Mouse (Mus musculus): ENCODE results near the gene Zfp335. TPM values are rescaled to one million over a fixed set of nuclear protein-coding genes. Genes with fewer than 3 reads are reported as not detected.

Zfp335 gene
- total and polyA plus RNA-seq, 3 experiments: 5.2 to 16.5 (median 12.0) TPM

- DNase-seq (ENCODE audit: extremely low read depth): no peak
- H3K4me1 ChIP-seq (ENCODE audit: control insufficient read depth in 1 of 2, insufficient read depth in 2 of 2): peaks cover 0 to 5% of the 10 kb centered on the region in 2 experiments; a peak in 1 of 4 replicates
- H3K4me2 ChIP-seq (ENCODE audit: insufficient read depth, low read depth, poor library complexity, severe bottlenecking): no peak overlapping the region
- TF ChIP-seq RCOR1 (conservative IDR thresholded peaks at IDR 0.05; ENCODE audit: low read depth, low read length) (no peak), MEF2A (IDR thresholded peaks at IDR 0.05; ENCODE audit: borderline replicate concordance, low read depth, low read length) (no peak), KAT2A (IDR thresholded peaks at IDR 0.05; ENCODE audit: insufficient replicate concordance, low read length) (no peak), MAZ (IDR thresholded peaks at IDR 0.05; ENCODE audit: low read depth, low read length) (no peak), ZNF384 (IDR thresholded peaks at IDR 0.05; ENCODE audit: low read depth, low read length) (no peak)
- no peak overlapping the region for H3K27ac ChIP-seq (ENCODE audit: insufficient read depth, low read depth)
- in situ Hi-C loops (cut with MboI; ENCODE audit: low pct_ligation_motif_present, low pct_unique_long_range_greater_than_20kb, low sequenced_read_pairs): no loop called here
- no peak overlapping the region for H3K9ac ChIP-seq (ENCODE audit: insufficient read depth, low read depth)
- no peaks in the 10 kb centered on the region for H3K27me3 ChIP-seq (replicated peaks)
- H3K36me3 ChIP-seq (replicated peaks in 1 of 2; ENCODE audit: control insufficient read depth in 1 of 2, insufficient read depth in 1 of 2, low read length in 1 of 2): peaks cover 98 to 100% of the 10 kb centered on the region in 2 experiments
- no peaks in the 10 kb centered on the region for H3K9me3 ChIP-seq (replicated peaks; ENCODE audit: low read length)
- H3K4me3 ChIP-seq (replicated peaks in 1 of 3; ENCODE audit: low read depth in 2 of 3, low read length in 2 of 3, poor library complexity in 1 of 3): no peak overlapping the region
- no peaks in the 10 kb centered on the region for H3K79me2 ChIP-seq (replicated peaks; ENCODE audit: control insufficient read depth, extremely low read depth, insufficient read depth, poor library complexity, severe bottlenecking)
- dilution Hi-C loops (cut with MboI; ENCODE audit: extremely low pct_ligation_motif_present, extremely low pct_unique_long_range_greater_than_20kb, low sequenced_read_pairs): no loop called here
Observed at GRCm38 (mm10) chr2:164895885-164896284, 15.7 kb downstream of the Zfp335 start.

GRCm38 (mm10) chr2:164894644-164895043 lies 16.9 kb downstream of the Zfp335 start:
- no peak for DNase-seq (ENCODE audit: extremely low read depth)
- H3K9ac ChIP-seq (ENCODE audit: insufficient read depth, low read depth): no peak overlapping the region
- H3K4me1 ChIP-seq (ENCODE audit: control insufficient read depth in 1 of 2, insufficient read depth in 2 of 2): no peaks in the 10 kb centered on the region
- in situ Hi-C loops (cut with MboI; ENCODE audit: low pct_ligation_motif_present, low pct_unique_long_range_greater_than_20kb, low sequenced_read_pairs) (no loop called here), dilution Hi-C loops (cut with MboI; ENCODE audit: extremely low pct_ligation_motif_present, extremely low pct_unique_long_range_greater_than_20kb, low sequenced_read_pairs) (no loop called here)
- no peak overlapping the region for H3K27ac ChIP-seq (ENCODE audit: insufficient read depth, low read depth)
- H3K79me2 ChIP-seq (replicated peaks; ENCODE audit: control insufficient read depth, extremely low read depth, insufficient read depth, poor library complexity, severe bottlenecking): no peaks in the 10 kb centered on the region
- H3K4me2 ChIP-seq (ENCODE audit: insufficient read depth, low read depth, poor library complexity, severe bottlenecking): no peak overlapping the region
- no peaks in the 10 kb centered on the region for H3K27me3 ChIP-seq (replicated peaks)
- TF ChIP-seq MYC (IDR thresholded peaks at IDR 0.05; ENCODE audit: low read depth, low read length): no peak
- no peak for TF ChIP-seq TCF12 (IDR thresholded peaks at IDR 0.05; ENCODE audit: low read depth, low read length)
- TF ChIP-seq EP300 (IDR thresholded peaks at IDR 0.05; ENCODE audit: low read length): no peak
- TF ChIP-seq ZMIZ1 (IDR thresholded peaks at IDR 0.05; ENCODE audit: low read depth, low read length): no peak
- H3K4me3 ChIP-seq (replicated peaks in 1 of 3; ENCODE audit: low read depth in 2 of 3, low read length in 2 of 3, poor library complexity in 1 of 3): no peak overlapping the region
- no peaks in the 10 kb centered on the region for H3K9me3 ChIP-seq (replicated peaks; ENCODE audit: low read length)
- H3K36me3 ChIP-seq (replicated peaks in 1 of 2; ENCODE audit: control insufficient read depth in 1 of 2, insufficient read depth in 1 of 2, low read length in 1 of 2): peaks cover 98 to 100% of the 10 kb centered on the region in 2 experiments

GRCm38 (mm10) chr2:164894048-164894447 lies 17.5 kb downstream of the Zfp335 start:
- in situ Hi-C loops (cut with MboI; ENCODE audit: low pct_ligation_motif_present, low pct_unique_long_range_greater_than_20kb, low sequenced_read_pairs): no loop called here
- Histone ChIP-seq H3K79me2 (replicated peaks; ENCODE audit: control insufficient read depth, extremely low read depth, insufficient read depth, poor library complexity, severe bottlenecking) (no peaks in the 10 kb centered on the region), H3K4me2 (ENCODE audit: insufficient read depth, low read depth, poor library complexity, severe bottlenecking) (no peak overlapping the region), H3K27ac (ENCODE audit: insufficient read depth, low read depth) (no peak overlapping the region), H3K27me3 (replicated peaks) (no peaks in the 10 kb centered on the region), H3K4me3 (replicated peaks in 1 of 3; ENCODE audit: low read depth in 2 of 3, low read length in 2 of 3, poor library complexity in 1 of 3) (no peak overlapping the region), H3K9me3 (replicated peaks; ENCODE audit: low read length) (no peaks in the 10 kb centered on the region), H3K36me3 (replicated peaks in 1 of 2; ENCODE audit: control insufficient read depth in 1 of 2, insufficient read depth in 1 of 2, low read length in 1 of 2) (peaks cover 98 to 100% of the 10 kb centered on the region in 2 experiments), H3K4me1 (ENCODE audit: control insufficient read depth in 1 of 2, insufficient read depth in 2 of 2) (no peaks in the 10 kb centered on the region), H3K9ac (ENCODE audit: insufficient read depth, low read depth) (no peak overlapping the region)
- no peak for TF ChIP-seq MYC (IDR thresholded peaks at IDR 0.05; ENCODE audit: low read depth, low read length)
- no peak for TF ChIP-seq JUND (conservative IDR thresholded peaks at IDR 0.05; ENCODE audit: low read depth, low read length)
- TF ChIP-seq ZKSCAN1 (IDR thresholded peaks at IDR 0.05; ENCODE audit: borderline replicate concordance, low read depth, low read length): no peak
- TF ChIP-seq MAFK (IDR thresholded peaks at IDR 0.05; ENCODE audit: insufficient replicate concordance, low read length): no peak
- TF ChIP-seq USF2 (conservative IDR thresholded peaks at IDR 0.05; ENCODE audit: low read depth, low read length): no peak
- TF ChIP-seq NRF1 (IDR thresholded peaks at IDR 0.05; ENCODE audit: low read depth, low read length): no peak
- TF ChIP-seq ZNF384 (IDR thresholded peaks at IDR 0.05; ENCODE audit: low read depth, low read length): no peak
- no peak for TF ChIP-seq IRF4 (IDR thresholded peaks at IDR 0.05; ENCODE audit: low read depth, low read length)
- no peak for TF ChIP-seq CHD1 (IDR thresholded peaks at IDR 0.05; ENCODE audit: low read depth, low read length)
- no peak for TF ChIP-seq MAZ (IDR thresholded peaks at IDR 0.05; ENCODE audit: low read depth, low read length)
- dilution Hi-C loops (cut with MboI; ENCODE audit: extremely low pct_ligation_motif_present, extremely low pct_unique_long_range_greater_than_20kb, low sequenced_read_pairs): no loop called here
- DNase-seq (ENCODE audit: extremely low read depth): no peak
